Mouse (Mus musculus) embryo, embryonic 11 days (tissue): Measurements from ENCODE around the gene Stx4a.
"Not testable (repeated sequence)": the region's sequence is repeated elsewhere in the genome, so short reads cannot be mapped to it uniquely, and the experiment has no call there.

ENCODE experiments used
- DNase-seq: peaks from one replicate; pipeline ENCODE4 v3.0.0-alpha.2; 2015

The Stx4a gene

GRCm38 (mm10) chr7:127870136-127870821, 46.2 kb downstream of the Stx4a start:
- no peak for DNase-seq

- no peak for DNase-seq
Measured at GRCm38 (mm10) chr7:127874812-127875626, 50.9 kb downstream of the Stx4a start.

- peak; percentile 99 for DNase-seq
Measured at GRCm38 (mm10) chr7:127875627-127876001, 51.5 kb downstream of the Stx4a start.

GRCm38 (mm10) chr7:127876041-127876466, 52.0 kb downstream of the Stx4a start, which contains the start of gene Zfp646:
Gene Zfp646, plus strand, starts transcription at chr7:127876221.
- peak; percentile 92 for DNase-seq

GRCm38 (mm10) chr7:127876467-127877348, 52.6 kb downstream of the Stx4a start, which contains the start of gene Zfp668:
Gene Zfp668, minus strand, starts transcription at chr7:127876828.
- peak; percentile 96 for DNase-seq

- no peak for DNase-seq
Measured at GRCm38 (mm10) chr7:127879301-127879700, 55.2 kb downstream of the Stx4a start.

GRCm38 (mm10) chr7:127880431-127880830, 56.3 kb downstream of the Stx4a start:
- no peak for DNase-seq

GRCm38 (mm10) chr7:127885951-127886350, 61.9 kb downstream of the Stx4a start:
- DNase-seq: no peak

GRCm38 (mm10) chr7:127886551-127886950, 62.5 kb downstream of the Stx4a start:
- DNase-seq: no peak

GRCm38 (mm10) chr7:127887191-127887590, 63.1 kb downstream of the Stx4a start:
- DNase-seq: no peak

GRCm38 (mm10) chr7:127887781-127888180, 63.7 kb downstream of the Stx4a start:
- DNase-seq: no peak

GRCm38 (mm10) chr7:127888821-127889220, 64.7 kb downstream of the Stx4a start:
- no peak for DNase-seq

GRCm38 (mm10) chr7:127890798-127891197, 66.7 kb downstream of the Stx4a start, which contains the start of gene Prss53:
Gene Prss53, minus strand, starts transcription at chr7:127890970.
- DNase-seq: no peak

GRCm38 (mm10) chr7:127894480-127894879, 70.4 kb downstream of the Stx4a start:
- DNase-seq: no peak

- peak; percentile 95 for DNase-seq
Measured at GRCm38 (mm10) chr7:127895442-127895841, 71.3 kb downstream of the Stx4a start, which contains the start of the genes Gm21974 and Vkorc1. Gene Gm21974, minus strand, starts transcription at chr7:127895454. Gene Vkorc1, minus strand, starts transcription at chr7:127895617.

GRCm38 (mm10) chr7:127895891-127896290, 71.8 kb downstream of the Stx4a start:
- not testable (repeated sequence) for DNase-seq

- DNase-seq: peak; percentile 64
Measured at GRCm38 (mm10) chr7:127896384-127896783, 72.3 kb downstream of the Stx4a start.

GRCm38 (mm10) chr7:127897542-127897941, 73.4 kb downstream of the Stx4a start:
- DNase-seq: no peak

GRCm38 (mm10) chr7:127898179-127898956, 74.3 kb downstream of the Stx4a start:
- no peak for DNase-seq
